Mouse (Mus musculus): ENCODE results near the gene Vps29.

Gene Vps29

GRCm38 (mm10) chr5:122336554-122337294, 17.4 kb upstream of the Vps29 start:
- DNase-seq (ENCODE audit: low spot score in 2 of 2) = no peak

GRCm38 (mm10) chr5:122342874-122343273, 11.3 kb upstream of the Vps29 start:
- no peak for DNase-seq (ENCODE audit: low spot score in 2 of 2)

- no peak for DNase-seq (ENCODE audit: low spot score in 2 of 2)
These were observed 10.4 kb upstream of the Vps29 start for GRCm38 (mm10) chr5:122343768-122344167.

- peak; percentile 76 to 92 for DNase-seq (ENCODE audit: low spot score in 2 of 2)
These were observed 9.9 kb upstream of the Vps29 start for GRCm38 (mm10) chr5:122344260-122344659.

GRCm38 (mm10) chr5:122345777-122346176, 8.4 kb upstream of the Vps29 start:
- no peak for DNase-seq (ENCODE audit: low spot score in 2 of 2)

- no peak for DNase-seq (ENCODE audit: low spot score in 2 of 2)
These were observed 411 bp downstream of the Vps29 start for GRCm38 (mm10) chr5:122354492-122355067.

GRCm38 (mm10) chr5:122371591-122372191, 17.5 kb downstream of the Vps29 start, which contains the start of gene Gpn3:
Gene Gpn3 (plus strand): TSS chr5:122371876.
- DNase-seq (ENCODE audit: low spot score in 2 of 2) = no peak

GRCm38 (mm10) chr5:122372192-122372769, 18.1 kb downstream of the Vps29 start, which contains the start of gene Fam216a:
Gene Fam216a (minus strand): TSS chr5:122372364.
- DNase-seq (ENCODE audit: low spot score in 2 of 2) = peak; percentile 99

- no peak for DNase-seq (ENCODE audit: low spot score in 2 of 2)
These were observed 18.7 kb downstream of the Vps29 start for GRCm38 (mm10) chr5:122372878-122373277.

GRCm38 (mm10) chr5:122377101-122377833, 23.1 kb downstream of the Vps29 start:
- no peak for DNase-seq (ENCODE audit: low spot score in 2 of 2)

GRCm38 (mm10) chr5:122378171-122378570, 24.0 kb downstream of the Vps29 start:
- DNase-seq (ENCODE audit: low spot score in 2 of 2) = no peak

GRCm38 (mm10) chr5:122379374-122380155, 25.4 kb downstream of the Vps29 start:
- peak; percentile 74 to 88 for DNase-seq (ENCODE audit: low spot score in 2 of 2)

GRCm38 (mm10) chr5:122390006-122390405, 35.8 kb downstream of the Vps29 start:
- no peak for DNase-seq (ENCODE audit: low spot score in 2 of 2)

GRCm38 (mm10) chr5:122390671-122391070, 36.5 kb downstream of the Vps29 start:
- no peak for DNase-seq (ENCODE audit: low spot score in 2 of 2)

GRCm38 (mm10) chr5:122391178-122391785, 37.1 kb downstream of the Vps29 start:
- DNase-seq (ENCODE audit: low spot score in 2 of 2) = no peak

GRCm38 (mm10) chr5:122391786-122392180, 37.6 kb downstream of the Vps29 start, which contains the start of gene Arpc3:
Gene Arpc3 (plus strand): TSS chr5:122391878.
- peak; percentile 93 to 98 for DNase-seq (ENCODE audit: low spot score in 2 of 2)

GRCm38 (mm10) chr5:122392227-122393004, 38.2 kb downstream of the Vps29 start:
- DNase-seq (ENCODE audit: low spot score in 2 of 2) = peak; percentile 24 to 70

- peak; percentile 82 to 94 for DNase-seq (ENCODE audit: low spot score in 2 of 2)
These were observed 39.7 kb downstream of the Vps29 start for GRCm38 (mm10) chr5:122393887-122394286.

- peak in 1 of 2 experiments; percentile 62 for DNase-seq (ENCODE audit: low spot score in 2 of 2)
These were observed 42.6 kb downstream of the Vps29 start for GRCm38 (mm10) chr5:122396791-122397190.

- peak in 1 of 2 experiments; percentile 62 for DNase-seq (ENCODE audit: low spot score in 2 of 2)
These were observed 43.3 kb downstream of the Vps29 start for GRCm38 (mm10) chr5:122397495-122397894.

Measured in spleen, postnatal 4 days (tissue).